Mouse (Mus musculus) right cerebral cortex, postnatal 14 days (tissue): Measurements from ENCODE around the gene Hdhd3.

Experiments used
- DNase-seq: peaks from one replicate; pipeline ENCODE4 v3.0.0; 2022

The Hdhd3 gene

DNA sequence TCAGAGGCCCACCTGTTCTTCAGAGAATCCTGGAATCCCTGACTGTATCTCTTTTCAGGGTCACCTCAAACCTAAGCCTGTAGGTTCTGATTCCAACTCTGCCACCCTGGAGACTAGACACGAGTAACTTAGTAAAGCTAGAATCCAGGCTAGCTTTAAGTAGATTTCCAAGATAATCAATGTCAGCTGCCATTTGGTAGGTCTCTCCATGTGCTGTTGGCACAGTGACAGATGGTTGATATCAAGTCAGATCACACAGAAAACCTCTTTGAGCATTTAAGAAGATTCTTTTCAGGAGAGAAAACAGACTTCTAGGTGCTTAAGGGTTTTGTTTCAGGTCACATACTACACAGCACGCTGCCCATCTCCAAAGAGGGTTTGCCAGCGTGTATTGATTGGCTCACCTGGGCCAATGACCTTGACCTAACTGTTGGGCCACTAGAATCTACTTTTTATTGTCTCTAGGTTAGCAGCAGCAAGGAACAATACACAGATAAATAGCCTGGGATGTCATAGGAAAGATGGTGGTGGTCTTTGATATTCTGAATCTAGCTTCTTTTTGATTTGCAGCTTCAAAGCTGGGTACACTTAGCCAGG, at the start of gene Hdhd3:
TSS of gene Hdhd3 (minus strand) at position 94 of the 597 bp plus-strand sequence.
- no peak for DNase-seq

DNA sequence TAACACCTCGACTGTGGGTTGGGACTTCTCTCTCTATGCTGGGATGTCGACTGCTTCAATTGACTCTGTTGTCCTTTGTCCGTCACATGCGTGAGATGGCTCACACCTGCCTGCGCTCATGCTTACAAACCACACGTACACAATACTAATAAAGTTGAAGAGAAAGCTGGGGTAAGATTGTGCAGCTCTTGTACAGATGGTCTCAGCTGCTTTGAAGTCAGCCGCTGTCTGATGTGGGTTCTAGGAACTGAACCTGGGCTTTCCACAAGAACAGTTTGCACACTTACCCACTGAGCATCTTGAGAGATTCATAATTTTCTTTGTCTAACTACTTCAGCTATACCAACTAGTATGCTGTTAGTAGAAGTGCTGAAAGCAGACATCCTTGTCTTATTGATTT, 48.7 kb upstream of the Hdhd3 start:
- DNase-seq: no peak

DNA sequence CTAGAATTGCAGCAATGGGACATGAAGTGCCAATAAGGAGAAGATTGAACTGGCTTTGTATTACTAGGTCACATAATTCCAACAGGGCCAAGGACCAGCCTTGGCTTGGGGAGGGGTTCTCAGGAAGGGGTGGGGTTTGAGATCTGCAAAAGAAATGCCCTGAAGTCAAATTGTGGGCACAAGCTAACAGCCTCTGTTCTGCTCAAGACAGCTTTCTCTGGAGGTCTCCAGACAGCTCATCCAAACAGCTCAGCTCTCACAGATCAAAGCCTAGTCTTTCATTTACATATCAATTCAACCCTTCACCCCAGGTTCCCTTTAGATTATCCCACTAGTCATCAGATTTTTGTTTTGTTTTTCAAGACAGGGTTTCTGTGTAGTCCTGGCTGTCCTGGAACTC, 41.5 kb upstream of the Hdhd3 start:
- no peak for DNase-seq

DNA sequence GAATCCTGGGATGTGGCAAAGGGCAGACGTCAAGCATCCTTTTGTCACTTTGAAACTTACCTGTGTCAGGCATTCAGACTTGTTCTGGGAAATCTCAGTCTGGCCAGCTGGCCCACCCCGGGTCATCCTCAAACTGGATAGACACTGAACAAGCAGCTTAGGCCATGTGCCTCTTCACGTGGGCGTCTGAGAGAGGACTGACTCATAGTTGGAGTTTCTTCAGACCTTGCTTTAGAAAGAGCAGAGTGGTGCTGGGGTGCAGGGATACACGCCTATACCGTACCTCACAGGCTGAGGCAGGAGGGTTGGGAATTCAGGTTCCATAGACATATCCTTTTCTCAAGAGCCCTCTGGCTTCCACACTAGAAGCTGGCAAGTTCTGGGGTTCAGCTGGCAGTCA, 40.5 kb upstream of the Hdhd3 start:
- DNase-seq: no peak

DNA sequence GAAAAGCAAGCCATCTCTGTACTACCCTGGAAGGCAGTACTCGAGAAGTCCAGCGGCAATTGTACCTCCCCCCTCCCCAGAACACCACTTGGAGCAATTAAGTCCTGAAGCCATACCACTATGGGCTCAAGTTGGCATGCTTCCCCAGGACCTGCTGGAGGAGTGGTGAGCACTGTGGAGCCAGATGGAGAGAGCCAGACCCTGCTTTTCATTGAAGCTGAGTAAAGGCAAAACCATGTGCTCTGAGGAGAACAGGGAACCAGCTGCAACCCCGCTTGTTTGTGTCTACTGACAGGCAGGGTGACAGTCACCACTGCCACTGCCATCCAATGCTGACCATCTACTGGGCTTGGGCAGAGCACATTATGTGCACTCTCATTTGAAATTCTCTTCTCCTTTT, 38.5 kb upstream of the Hdhd3 start:
- no peak for DNase-seq

DNA sequence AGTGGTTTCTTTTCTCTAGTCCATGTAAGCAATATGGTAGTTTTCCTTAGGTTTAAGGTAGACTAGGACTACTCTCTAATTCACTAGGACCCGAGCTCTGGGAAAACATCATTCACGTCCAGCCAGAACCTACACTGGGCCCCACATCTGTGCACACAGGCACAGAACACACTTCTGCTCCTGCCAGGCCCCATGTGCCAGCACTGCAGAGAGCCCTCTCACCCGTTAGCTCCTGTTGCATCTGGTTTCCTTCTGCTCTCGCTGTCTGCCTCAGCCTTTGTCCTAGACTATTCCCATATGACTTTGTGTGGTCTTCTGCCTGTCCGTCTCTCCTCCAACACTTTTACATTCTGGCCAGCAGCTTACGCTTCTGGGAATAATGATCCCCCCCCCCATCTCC, 30.5 kb upstream of the Hdhd3 start:
- DNase-seq: no peak

DNA sequence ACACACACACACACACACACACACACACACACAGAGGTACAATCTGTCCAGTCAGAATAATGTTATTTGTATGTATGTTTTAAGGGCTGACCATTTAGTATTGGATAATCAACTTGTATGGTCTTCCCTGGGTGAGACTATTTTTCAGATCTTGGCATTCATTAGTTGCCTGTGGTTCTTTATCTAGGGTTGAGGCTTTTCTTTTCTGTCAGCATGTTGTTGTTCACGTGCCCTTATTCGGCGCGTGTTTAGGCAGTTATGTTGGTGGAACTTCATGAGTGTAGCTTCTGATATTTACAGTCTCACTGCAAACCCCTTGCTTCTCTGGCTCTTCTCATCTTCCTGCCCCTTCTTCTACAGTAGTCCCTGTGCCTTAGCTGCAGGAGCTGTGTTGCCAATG, 24.4 kb upstream of the Hdhd3 start:
- no peak for DNase-seq

DNA sequence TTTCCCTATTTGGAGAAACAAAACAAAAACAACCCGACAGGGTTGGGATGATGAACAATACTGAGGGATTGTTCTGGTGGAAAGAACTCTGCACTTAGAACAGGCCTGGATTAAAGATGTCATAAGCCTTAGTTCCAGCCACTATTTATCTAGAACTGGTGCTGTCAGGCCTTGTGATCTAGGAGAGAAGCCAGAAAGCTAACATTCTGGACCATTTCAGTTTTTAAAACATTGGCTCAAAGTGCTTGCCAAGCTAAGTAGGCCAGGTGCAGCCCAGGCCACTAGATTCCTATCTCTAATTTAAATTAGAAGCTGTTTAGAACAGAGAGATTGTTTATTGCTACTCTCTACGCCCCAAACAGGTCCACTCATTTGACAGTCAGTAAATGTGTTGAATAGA, 23.0 kb upstream of the Hdhd3 start:
- DNase-seq: no peak

DNA sequence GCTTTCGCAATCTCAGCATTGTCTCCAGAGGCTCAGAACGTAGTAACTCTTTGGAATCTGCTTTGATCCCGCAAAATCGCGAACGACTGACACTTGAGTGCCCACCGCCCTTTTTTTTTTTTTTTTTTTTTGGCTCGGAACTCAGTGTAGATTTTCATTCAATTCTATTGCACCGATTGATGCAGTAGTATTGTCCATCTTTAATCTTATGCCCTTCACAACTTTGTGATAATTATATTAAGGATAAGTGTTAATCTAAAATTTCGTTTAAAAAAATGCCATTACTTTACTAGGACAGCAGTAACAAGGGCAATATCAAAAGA, 22.2 kb upstream of the Hdhd3 start:
- DNase-seq: no peak

DNA sequence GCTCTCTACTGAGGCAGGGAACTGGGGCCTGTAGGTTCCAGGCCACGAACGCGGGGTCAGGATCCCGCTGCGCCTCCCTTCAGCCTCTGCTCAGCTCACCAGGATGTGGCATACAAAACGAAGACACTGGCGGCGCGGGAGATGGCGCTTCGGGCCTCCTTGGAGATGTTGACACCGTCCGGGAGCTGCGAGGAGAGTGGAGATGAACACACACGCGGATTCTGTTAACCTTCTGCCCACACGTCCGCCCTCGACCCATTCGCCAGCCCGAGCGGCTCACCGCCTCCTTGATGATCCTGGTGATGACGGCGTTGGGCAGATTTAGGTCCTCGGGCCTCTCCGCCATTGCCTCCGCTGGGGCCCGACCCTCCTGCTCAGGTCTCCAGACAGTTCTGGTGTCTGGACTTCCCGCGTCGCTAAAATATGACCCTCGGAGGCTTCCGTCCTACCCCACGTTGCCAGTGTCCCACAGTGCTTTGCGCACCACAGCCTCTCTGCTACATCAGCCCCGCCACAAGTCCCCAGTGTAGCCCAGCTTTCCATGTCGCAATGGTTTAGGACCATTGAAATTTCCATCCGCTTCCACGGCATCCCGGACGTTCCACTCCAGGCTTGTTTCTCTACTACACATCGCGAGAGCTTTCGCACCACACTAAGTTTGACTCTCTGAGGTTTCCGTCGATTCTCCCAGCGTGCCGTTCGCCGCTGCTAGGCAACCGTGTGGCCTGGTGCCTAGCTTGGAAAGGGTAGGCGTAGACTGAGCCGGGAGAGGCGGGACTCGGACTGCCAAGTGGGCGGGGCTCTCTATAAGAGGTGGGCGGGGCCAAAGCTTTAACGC, 21.6 kb upstream of the Hdhd3 start, which contains the start of the genes Pole3 and 4933430I17Rik:
TSS of gene Pole3 (minus strand) at position 418 of the 838 bp plus-strand sequence.
TSS of gene 4933430I17Rik (plus strand) at position 719 of the 838 bp plus-strand sequence.
- DNase-seq: peak; percentile 97

DNA sequence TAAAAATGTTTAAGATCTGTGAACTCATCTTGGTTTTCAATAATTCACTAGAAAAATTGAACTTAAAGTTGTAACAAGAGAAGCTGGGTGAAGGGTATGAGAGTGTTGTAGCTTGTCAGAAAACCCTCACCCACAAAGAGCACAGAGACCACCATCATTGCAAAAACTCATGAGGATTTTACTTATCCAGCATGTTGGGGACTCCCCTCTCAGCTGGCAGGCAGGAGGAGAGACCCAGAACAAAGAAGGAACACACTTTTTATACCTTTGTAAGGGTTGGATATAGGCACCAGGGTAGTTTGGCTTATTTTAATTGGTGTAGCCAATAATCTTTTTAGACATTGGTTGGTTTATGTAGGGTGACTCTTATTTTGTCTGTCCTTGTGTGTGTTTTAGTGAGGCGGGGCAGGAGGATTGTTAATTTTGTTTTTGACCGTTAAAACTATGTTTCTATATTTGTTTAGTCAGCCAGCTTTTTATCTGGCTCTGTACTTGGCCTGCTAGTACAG, 17.7 kb upstream of the Hdhd3 start:
- DNase-seq: no peak

DNA sequence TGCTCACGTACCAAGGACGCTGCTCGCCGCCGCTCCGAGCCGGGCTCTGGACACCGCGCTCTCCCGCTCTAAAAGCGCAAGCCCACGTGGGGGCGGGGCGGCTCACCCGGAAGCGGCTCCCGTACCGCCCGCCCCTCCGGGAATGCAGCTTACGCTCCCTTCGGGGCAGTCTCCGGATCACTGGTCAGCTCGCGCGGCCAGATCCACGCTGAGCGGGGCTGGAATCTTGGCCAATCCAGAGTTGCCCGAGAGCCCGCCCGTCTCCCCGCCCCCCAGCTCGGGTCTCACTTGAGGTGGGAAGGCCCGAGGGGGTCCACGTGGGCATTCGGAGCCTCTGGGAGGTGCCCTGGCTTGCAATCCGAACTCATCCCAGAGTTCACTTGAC, 16.6 kb upstream of the Hdhd3 start, which contains the start of gene Alad:
TSS of gene Alad (minus strand) at position 70 of the 385 bp plus-strand sequence.
- peak; percentile 81 for DNase-seq

DNA sequence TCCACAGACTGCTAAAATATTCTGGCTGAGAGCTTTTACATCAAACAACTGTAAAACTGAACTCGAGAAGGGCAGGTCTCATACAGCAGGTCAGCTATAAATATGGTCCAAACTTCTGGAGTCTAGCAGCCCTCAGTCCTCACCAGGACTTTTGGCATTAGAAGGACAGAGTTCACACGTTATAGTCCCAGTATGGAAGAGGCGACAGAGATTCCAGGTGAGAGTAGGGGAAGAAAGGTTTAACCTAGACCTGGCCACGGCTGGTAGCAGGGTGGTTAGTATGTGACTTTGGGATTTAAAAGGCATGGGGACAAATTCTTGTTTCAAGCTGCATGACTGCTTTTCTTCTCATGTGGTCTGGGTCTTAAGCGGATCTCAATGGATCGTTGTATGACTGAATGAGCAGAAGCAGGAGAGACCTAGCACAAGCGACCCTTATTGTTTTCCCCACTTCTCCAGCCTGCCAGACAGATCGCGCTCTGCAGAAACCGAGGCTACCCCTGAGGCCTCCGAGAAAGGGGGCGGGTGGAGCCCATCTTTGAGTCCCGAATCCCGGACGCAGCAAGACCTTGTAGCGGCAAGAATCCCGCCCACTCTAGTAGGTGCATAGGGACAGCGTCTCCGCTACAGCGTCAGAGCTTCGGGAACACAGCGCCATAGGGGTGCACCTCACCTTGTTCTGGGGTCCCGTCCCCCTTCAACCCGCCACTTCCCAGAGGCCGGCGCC, 16.0 kb upstream of the Hdhd3 start:
- no peak for DNase-seq

DNA sequence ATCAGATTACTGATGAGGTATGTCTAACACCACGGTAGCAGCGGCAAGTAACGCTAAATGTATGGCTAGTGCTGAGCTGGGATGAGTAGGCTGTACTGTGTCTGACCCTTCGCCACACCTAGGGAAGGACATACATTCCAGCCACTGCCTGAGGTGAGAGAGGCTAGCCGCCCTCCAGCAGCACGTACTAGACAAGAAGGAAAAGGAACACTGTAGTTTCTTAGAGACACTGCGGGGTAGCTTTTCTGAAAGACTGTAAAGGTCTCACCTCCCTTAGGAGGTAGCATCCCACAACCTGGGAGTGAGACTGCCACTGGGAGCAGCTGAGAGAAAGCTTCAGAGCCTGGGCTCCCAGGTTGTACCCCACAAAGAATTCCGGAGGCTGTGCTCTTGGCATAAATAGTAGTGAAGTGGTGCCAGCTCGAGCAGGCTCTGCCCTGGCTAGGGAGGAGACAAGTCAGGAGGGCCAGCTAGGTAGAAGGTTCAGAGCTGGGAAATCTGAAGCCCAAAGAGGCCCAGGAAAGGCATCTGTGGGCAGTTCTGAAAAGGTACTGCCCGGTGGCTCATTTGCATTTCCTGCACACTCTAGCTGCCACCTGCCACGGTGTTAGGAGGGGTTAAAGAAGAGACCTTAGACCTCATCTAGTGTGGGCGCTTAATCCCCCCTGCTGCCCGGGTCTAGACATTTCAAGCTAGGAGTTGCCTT, 15.3 kb upstream of the Hdhd3 start:
- DNase-seq: no peak

DNA sequence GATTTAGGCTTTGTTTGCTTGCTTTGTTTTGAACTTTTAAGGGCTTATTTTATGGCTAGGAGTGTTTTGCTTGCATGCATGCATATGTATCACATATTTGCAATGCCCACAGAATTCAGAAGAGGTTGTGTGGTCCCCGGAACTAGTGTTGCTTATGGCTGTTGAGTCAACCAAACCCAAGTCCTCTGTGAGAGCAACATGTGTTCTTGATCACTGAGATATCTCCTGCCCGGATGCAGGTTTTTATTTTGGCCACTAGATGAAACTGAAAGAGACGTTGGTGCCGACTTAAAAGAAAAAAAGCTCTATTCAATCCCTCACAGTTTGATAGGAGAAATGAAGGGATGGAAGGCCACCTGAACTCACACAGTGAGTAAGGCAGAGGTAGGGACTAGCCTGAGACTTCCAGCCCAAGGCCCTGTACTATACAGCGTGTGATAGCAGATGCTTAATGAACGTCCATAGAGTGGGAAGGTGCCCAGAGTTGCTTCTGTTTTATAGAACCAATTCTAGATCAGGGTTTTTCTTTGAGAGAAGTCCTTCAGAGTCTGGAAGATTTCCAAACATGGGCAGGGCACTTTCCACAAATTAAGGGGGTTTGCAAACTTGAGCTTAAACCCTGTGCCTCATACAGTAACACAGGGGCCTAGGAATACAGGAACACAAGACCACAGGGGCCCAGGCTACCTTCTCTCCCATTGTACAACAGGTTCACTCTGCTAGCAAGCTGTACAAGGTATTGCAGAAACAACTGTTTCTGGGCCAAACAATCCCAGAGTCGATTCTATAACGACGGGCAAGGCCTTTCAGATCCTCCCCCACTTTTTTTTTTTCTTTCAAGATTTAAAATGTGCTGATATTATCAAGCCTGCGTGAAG, 14.5 kb upstream of the Hdhd3 start:
- no peak for DNase-seq

DNA sequence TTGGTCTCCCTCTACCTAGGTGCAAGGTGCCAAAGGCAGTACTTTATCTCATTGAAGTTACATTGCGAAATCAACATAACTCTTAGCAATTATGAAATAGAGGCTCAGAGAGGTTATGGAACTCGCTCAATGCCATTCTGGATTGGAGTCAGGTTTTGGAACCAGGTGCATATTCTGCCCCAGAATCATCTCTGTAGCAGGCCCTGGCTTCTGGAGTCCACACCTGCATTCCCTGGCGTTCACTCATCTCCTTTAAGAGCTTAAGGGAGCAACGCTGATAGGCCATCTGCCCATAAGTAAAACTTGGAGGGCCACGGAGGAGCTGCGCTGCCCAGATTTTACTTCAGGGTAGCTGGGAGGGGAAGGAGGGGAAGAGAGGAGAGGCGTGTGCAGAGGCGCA, 13.8 kb upstream of the Hdhd3 start:
- DNase-seq: no peak

DNA sequence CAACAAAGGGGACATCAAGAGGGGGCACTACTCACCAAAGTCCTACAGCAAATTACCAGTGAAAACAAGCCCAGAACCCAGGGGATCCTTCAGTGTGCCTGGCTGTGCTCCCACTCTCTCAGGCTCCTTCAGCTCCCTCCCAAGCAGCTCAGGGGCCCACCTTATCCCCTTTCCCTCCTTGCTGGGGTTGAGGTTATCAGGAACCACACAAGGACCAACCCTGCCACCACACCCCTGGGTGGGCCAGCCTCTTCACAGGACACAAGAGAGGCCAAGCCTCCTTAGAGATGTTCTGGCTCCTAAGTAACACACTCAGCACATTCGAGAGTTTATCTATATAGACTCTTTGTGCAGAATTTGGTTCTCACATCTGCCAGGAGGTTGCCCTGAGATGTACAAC, 13.3 kb upstream of the Hdhd3 start:
- no peak for DNase-seq

DNA sequence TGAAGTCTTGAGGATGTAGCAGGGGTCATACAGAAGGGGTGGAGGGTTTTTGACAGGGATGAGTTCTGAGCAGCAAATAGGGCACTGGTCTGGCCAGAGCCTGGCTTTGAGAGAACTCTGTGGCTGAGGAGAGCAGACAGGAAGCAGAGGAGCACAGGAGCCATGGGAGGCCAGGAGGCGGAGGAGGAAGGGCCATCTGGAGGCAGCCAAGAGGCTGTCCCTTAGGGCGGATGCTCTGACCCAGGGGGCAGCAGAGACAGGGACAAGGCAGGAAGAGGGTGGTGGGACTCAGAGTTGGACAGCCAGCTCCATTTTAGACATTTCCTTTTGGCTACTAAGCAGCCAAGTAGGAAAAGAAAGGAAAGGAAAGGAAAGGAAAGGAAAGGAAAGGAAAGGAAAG, 12.8 kb upstream of the Hdhd3 start:
- no peak for DNase-seq

DNA sequence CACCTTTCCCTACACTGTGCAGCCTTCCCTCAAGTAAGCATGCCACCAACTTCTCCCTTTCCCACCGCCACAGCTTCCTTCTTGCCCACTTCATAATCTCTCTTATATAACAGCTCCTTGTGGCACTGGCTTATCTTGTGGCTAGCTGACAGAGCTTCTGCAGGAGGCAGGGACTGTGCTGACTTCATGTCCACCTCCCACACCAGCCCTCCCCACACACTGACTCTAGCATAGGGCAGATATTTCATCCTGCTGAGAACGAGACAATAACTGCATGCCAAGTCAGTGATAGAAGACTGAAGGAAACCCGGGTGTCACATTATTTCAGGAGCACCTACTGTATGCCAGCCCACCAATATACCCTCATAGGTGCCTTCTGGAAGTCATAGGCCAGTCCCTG, 12.2 kb upstream of the Hdhd3 start:
- DNase-seq: no peak

DNA sequence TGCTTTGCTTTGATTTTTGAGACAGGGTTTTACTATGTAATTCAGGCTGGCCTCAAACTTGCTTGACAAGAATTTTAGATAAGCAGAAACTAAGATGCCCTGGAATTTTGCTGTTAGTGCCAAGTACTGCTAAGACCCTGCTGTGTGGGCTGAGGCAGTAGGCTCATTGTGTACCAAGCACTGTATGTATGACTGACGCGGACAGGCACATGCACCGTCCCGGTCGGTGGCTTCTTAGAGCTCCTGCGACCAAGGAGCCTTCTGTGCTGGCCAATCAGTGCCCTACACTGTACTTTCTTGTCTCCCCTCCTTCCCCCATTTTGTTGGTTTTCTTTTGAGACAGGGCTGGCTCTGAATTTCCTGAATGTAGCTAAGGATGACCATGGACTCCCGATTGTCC, 11.7 kb upstream of the Hdhd3 start:
- DNase-seq: no peak

DNA sequence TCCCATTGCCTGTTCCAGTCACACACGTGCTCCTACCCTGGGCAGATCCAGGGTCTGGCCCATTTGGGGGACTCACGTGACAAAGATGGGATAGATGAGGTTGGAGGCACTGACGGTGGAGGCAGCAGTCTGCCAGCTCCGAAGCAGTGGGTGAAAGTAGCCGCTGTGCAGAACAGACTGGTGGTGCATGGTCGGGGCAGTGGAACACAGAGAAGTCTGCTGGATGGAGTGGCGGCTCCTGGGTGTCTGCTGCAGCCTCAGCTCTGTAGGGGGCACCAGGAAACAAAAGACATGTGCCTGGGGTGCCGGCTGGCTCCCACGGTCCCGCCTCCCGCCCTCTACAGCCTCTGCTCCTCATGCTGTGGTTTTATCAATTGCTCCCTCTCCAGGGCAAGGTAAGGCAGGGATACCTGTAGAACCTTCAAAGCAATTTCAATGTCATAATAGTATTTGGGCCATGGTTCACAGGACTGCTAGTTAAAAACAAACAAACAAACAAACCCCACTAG, 10.8 kb upstream of the Hdhd3 start:
- no peak for DNase-seq

DNA sequence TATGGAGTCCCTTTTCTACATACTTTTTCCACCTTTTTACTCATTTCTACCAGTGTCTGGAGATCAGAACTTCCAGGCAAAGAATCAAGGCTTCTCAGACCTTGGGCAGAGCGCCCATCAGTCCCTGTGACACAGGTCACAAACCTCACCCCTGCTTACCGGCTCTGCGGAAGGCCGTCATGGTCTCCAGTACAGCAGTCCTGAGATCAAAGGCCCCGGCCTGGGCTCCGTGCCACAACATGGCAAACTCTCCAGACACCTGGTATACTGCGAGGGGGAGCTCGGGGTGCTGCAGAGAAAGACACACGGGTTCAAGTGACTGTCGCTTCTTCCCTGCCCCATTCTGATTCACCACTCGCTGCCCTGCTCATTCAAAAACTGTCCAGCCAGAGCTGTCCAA, 6.7 kb upstream of the Hdhd3 start:
- no peak for DNase-seq
